22 mouse cellular contexts compared by ENCODE assay signal in the genomic region with DNA sequence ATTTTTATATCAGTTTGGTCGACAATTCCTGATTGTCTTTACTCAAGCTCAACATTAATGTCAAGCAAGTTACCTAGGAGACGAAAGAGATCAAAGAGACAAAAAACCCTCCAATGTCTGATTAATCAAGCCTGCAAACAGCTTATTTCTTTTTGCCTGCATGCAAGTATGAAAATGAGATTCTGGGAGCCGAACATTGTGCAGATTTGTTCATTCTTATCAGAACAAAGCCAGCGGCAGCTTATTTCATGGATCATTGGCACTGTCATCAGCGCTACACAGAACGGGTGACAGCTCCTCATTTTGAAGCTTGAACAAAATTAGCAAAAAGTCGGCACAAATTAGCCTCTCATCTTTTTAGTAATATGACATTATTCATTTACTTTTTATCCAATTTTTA. TPM values are rescaled to one million over a fixed set of nuclear protein-coding genes. Genes with fewer than 3 reads are reported as not detected.
DNase-seq lines count a peak whose midpoint lies in the region; ATAC-seq and TF ChIP-seq lines count a peak whose summit lies in the region.
"Had no signal": no experiment of that assay in that cellular context is flagged by ENCODE, and none has a peak within 500 bp of the region (broad histone marks: within the 10 kb centered on the region; RNA-seq: fewer than 3 reads in every experiment).

No protein-coding gene starts in this region.

- no peak overlapping the region for H3K27ac ChIP-seq in midbrain, embryonic 11.5 days (ENCODE audit: low read depth, low read length)
- no peak overlapping the region for H3K27ac ChIP-seq in midbrain, embryonic 15.5 days
- H3K27ac ChIP-seq in forebrain, postnatal 0 days (ENCODE audit: low read depth, low read length) = no peak overlapping the region
- H3K27ac ChIP-seq: heart, embryonic 10.5 days; kidney, postnatal 0 days; limb, embryonic 15.5 days; liver, embryonic 15.5 days; neural tube, embryonic 12.5 days; stomach, embryonic 15.5 days had no signal

- ATAC-seq in midbrain, embryonic 11.5 days (ENCODE audit: low FRiP score) = no peak
- no peak for ATAC-seq in midbrain, embryonic 15.5 days (replicated peaks)
- ATAC-seq in forebrain, postnatal 0 days = peak; percentile 84; the same call in 1 of the 2 replicates
- ATAC-seq: activated CD4-positive, CD25-positive, alpha-beta regulatory T cell, adult 4 months; CD4-positive, CD25-positive, alpha-beta regulatory T cell, adult 4 months had no signal

- no peaks in the 10 kb centered on the region for H3K27me3 ChIP-seq in midbrain, embryonic 11.5 days (ENCODE audit: control insufficient read depth, insufficient read depth, low read length)
- H3K27me3 ChIP-seq in midbrain, embryonic 15.5 days (replicated peaks) = no peaks in the 10 kb centered on the region
- H3K27me3 ChIP-seq in forebrain, postnatal 0 days (ENCODE audit: insufficient read depth, low read length) = no peaks in the 10 kb centered on the region
- H3K27me3 ChIP-seq: limb, embryonic 15.5 days; liver, embryonic 15.5 days; neural tube, embryonic 12.5 days; stomach, embryonic 15.5 days had no signal

- H3K9ac ChIP-seq in midbrain, embryonic 11.5 days (ENCODE audit: low read length) = no peak overlapping the region
- no peak overlapping the region for H3K9ac ChIP-seq in midbrain, embryonic 15.5 days
- H3K9ac ChIP-seq in forebrain, postnatal 0 days = no peak overlapping the region
- H3K9ac ChIP-seq: limb, embryonic 15.5 days; liver, embryonic 15.5 days; neural tube, embryonic 12.5 days; stomach, embryonic 15.5 days had no signal

- H3K4me3 ChIP-seq in midbrain, embryonic 11.5 days (ENCODE audit: low read depth, low read length) = no peak overlapping the region
- no peak overlapping the region for H3K4me3 ChIP-seq in midbrain, embryonic 15.5 days
- H3K4me3 ChIP-seq in forebrain, postnatal 0 days (ENCODE audit: low read depth, low read length) = no peak overlapping the region
- H3K4me3 ChIP-seq: heart, embryonic 10.5 days; limb, embryonic 15.5 days; liver, embryonic 15.5 days; neural tube, embryonic 12.5 days; stomach, embryonic 15.5 days had no signal

- no peaks in the 10 kb centered on the region for H3K9me3 ChIP-seq in midbrain, embryonic 11.5 days (ENCODE audit: control insufficient read depth, low read length)
- H3K9me3 ChIP-seq in midbrain, embryonic 15.5 days = no peaks in the 10 kb centered on the region
- H3K9me3 ChIP-seq in forebrain, postnatal 0 days (ENCODE audit: low read length) = no peaks in the 10 kb centered on the region
- H3K9me3 ChIP-seq: heart, embryonic 10.5 days; limb, embryonic 15.5 days; liver, embryonic 15.5 days; neural tube, embryonic 12.5 days; stomach, embryonic 15.5 days had no signal

- no peaks in the 10 kb centered on the region for H3K36me3 ChIP-seq in midbrain, embryonic 11.5 days (ENCODE audit: control insufficient read depth, insufficient read depth, low read length)
- H3K36me3 ChIP-seq in midbrain, embryonic 15.5 days (replicated peaks) = no peaks in the 10 kb centered on the region
- H3K36me3 ChIP-seq in forebrain, postnatal 0 days (ENCODE audit: insufficient read depth) = no peaks in the 10 kb centered on the region
- H3K36me3 ChIP-seq: neural tube, embryonic 12.5 days had no signal

- H3K4me1 ChIP-seq in midbrain, embryonic 11.5 days (ENCODE audit: control insufficient read depth, insufficient read depth, low read length) = peaks cover 11% of the 10 kb centered on the region
- H3K4me1 ChIP-seq in midbrain, embryonic 15.5 days = peaks cover 10% of the 10 kb centered on the region; the same call in 1 of the 2 replicates
- no peaks in the 10 kb centered on the region for H3K4me1 ChIP-seq in forebrain, postnatal 0 days (ENCODE audit: insufficient read depth)
- H3K4me1 ChIP-seq: liver, embryonic 15.5 days; stomach, embryonic 15.5 days had no signal

- DNase-seq in embryo, embryonic 10.5 days (ENCODE audit: low spot score) = peak; percentile 22
- DNase-seq in embryo, embryonic 11 days = no peak
- no peak for DNase-seq in midbrain, embryonic 11.5 days (ENCODE audit: low spot score, missing footprints)
- peak; percentile 54 for DNase-seq in forebrain, postnatal 0 days
- peak; percentile 57 for DNase-seq in retina, postnatal 1 day
- no peak for DNase-seq in heart, postnatal 4 days
- no peak for DNase-seq in adipocyte (ENCODE audit: low spot score)
- DNase-seq: adrenal gland, postnatal 36 days; cerebellum, adult 8-10 months; gastrocnemius, postnatal 36 days; kidney, adult 18-20 months; thymus, adult 18-20 months; thymus, postnatal 4 days had no signal

- WGBS in midbrain, embryonic 11.5 days = 14% methylated on average over 7 of the region's 7 CpGs
- WGBS in midbrain, embryonic 15.5 days = 12% methylated on average over 7 of the region's 7 CpGs
- WGBS in forebrain, postnatal 0 days = 17% methylated on average over 7 of the region's 7 CpGs

- TF ChIP-seq CTCF in forebrain, postnatal 0 days (IDR thresholded peaks at IDR 0.05; ENCODE audit: low read depth) = no peak

- H3K4me2 ChIP-seq in midbrain, embryonic 11.5 days = peak overlapping the region; percentile 23; the same call in 1 of the 2 replicates
- H3K4me2 ChIP-seq in midbrain, embryonic 15.5 days = no peak overlapping the region
- H3K4me2 ChIP-seq in forebrain, postnatal 0 days (ENCODE audit: low read depth) = no peak overlapping the region
- H3K4me2 ChIP-seq: limb, embryonic 15.5 days; liver, embryonic 15.5 days; neural tube, embryonic 12.5 days; stomach, embryonic 15.5 days had no signal

RNA-seq across cellular contexts. Expression of gene Fam204a, which starts 22.3 kb away (rescaled TPM):
- 93.7 and 113 TPM in 2 replicates for polyA plus RNA-seq in midbrain, embryonic 11.5 days (2014; fragmentation: Nextera tagmentation; extraction: Ambion mirVana)
- 66.8 and 71.7 TPM in 2 replicates for polyA plus RNA-seq in midbrain, embryonic 15.5 days (2015; fragmentation: Nextera tagmentation; extraction: Ambion mirVana)
- total RNA-seq in forebrain, postnatal 0 days (2014; rRNA removed) = 47.5 and 57.4 TPM in 2 replicates
- polyA plus RNA-seq in forebrain, postnatal 0 days (2015; fragmentation: Nextera tagmentation; extraction: Ambion mirVana) = 66.5 and 74.4 TPM in 2 replicates
- 10 to 100 TPM; 34.2 to 37.4 TPM for total RNA-seq in heart, postnatal 4 days (2021)

Comparison
In these comparisons a context has a peak if more than half of its experiments do, and no peak if none do; other contexts are left out.
1. DNase-seq: peak in embryo, embryonic 10.5 days (single experiment), forebrain, postnatal 0 days (single experiment) and retina, postnatal 1 day (single experiment); none in embryo, embryonic 11 days (single experiment), midbrain, embryonic 11.5 days (single experiment), heart, postnatal 4 days (single experiment) and adipocyte (single experiment).